Mouse (Mus musculus) kidney, postnatal 0 days (tissue): ENCODE results near the gene Gpr25. TPM values are rescaled to one million over a fixed set of nuclear protein-coding genes. Genes with fewer than 3 reads are reported as not detected.

Experiments
- ATAC-seq: fragments of 200-750 bp; cut with Nextera tagmentation; replicated peaks from 2 replicates; pipeline ENCODE4 v1.8.0; 2017; ENCODE audit warnings: low read depth, moderate number of reproducible peaks, moderate TSS enrichment, moderate library complexity; ENCODE audit not compliant: low FRiP score
- DNase-seq: peaks from one replicate; pipeline ENCODE4 v3.0.0-alpha.2; 2016; ENCODE audit warnings: low spot score
- H3K27ac ChIP-seq: fragments of 300-500 bp; sonication (generic); 2 replicates; pipeline ENCODE4 v1.5.1; 2014; ENCODE audit warnings: mild to moderate bottlenecking
- H3K27me3 ChIP-seq: fragments of 300-500 bp; sonication (generic); 2 replicates; pipeline ENCODE4 v1.6.1; 2014; ENCODE audit warnings: low read length, mixed read lengths; ENCODE audit not compliant: insufficient read depth
- H3K36me3 ChIP-seq: fragments of 300-500 bp; sonication (generic); 2 replicates; pipeline ENCODE4 v1.6.1; 2014; ENCODE audit warnings: low read length, mixed read lengths; ENCODE audit not compliant: insufficient read depth
- H3K4me1 ChIP-seq: fragments of 300-500 bp; sonication (generic); replicated peaks from 2 replicates; pipeline ENCODE4 v1.6.1; 2014; ENCODE audit warnings: antibody characterized with exemption, low read length, mixed read lengths; ENCODE audit not compliant: insufficient read depth
- H3K4me2 ChIP-seq: fragments of 300-500 bp; sonication (generic); 2 replicates; pipeline ENCODE4 v1.6.1; 2014; ENCODE audit warnings: mild to moderate bottlenecking, low read length, moderate library complexity, mixed read lengths
- H3K4me3 ChIP-seq: fragments of 300-500 bp; sonication (generic); replicated peaks from 2 replicates; pipeline ENCODE4 v1.5.1; 2014; ENCODE audit warnings: low read depth, low read length
- H3K9ac ChIP-seq: fragments of 300-500 bp; sonication (generic); 2 replicates; pipeline ENCODE4 v1.6.1; 2014; ENCODE audit warnings: low read depth, low read length
- H3K9me3 ChIP-seq: fragments of 300-500 bp; sonication (generic); replicated peaks from 2 replicates; pipeline ENCODE4 v1.6.1; 2016; ENCODE audit warnings: low read length, inconsistent platforms, mixed read lengths
- CTCF ChIP-seq: IDR thresholded peaks from 2 replicates; pipeline ENCODE4 v1.5.1; 2016; ENCODE audit warnings: antibody characterized with exemption, low read depth, mild to moderate bottlenecking, moderate library complexity
- WGBS: fragments of 180-500 bp; shearing (Covaris S2); extraction: QIAGEN DNeasy Blood & Tissue Kit; methylation state at CpG from one replicate; pipeline ENCODE4 v1.1.7; 2014; 5-methylcytosine and 5-hydroxymethylcytosine counted together
- polyA plus RNA-seq: library from polyadenylated mRNA; unstranded; fragments of >200 nt; fragmentation: Nextera tagmentation; extraction: Ambion mirVana; gene quantifications from 2 replicates; pipeline ENCODE4 v1.2.1, GENCODE M21; 2015

The Gpr25 gene
- polyA plus RNA-seq, result not detected in 2 replicates

- H3K27me3 ChIP-seq, result peaks cover 55% of the 10 kb centered on the region
- peaks cover 12% of the 10 kb centered on the region; the same call in 1 of the 2 replicates for H3K4me1 ChIP-seq
- DNase-seq (no peak), ATAC-seq (no peak; the same call in 1 of the 2 replicates)
- peak within 1 kb of the TSS; percentile 42 for H3K9ac ChIP-seq
- peak within 1 kb of the TSS; percentile 48 for H3K4me3 ChIP-seq
- H3K9me3 ChIP-seq, result no peaks in the 10 kb centered on the region
- no peak for TF ChIP-seq CTCF
- H3K27ac ChIP-seq, result no peak within 1 kb of the TSS
- H3K36me3 ChIP-seq, result no peaks in the 10 kb centered on the region
- 9% methylated on average over 28 of the region's 28 CpGs for WGBS
- H3K4me2 ChIP-seq, result peak within 1 kb of the TSS; percentile 92
These were observed at the start of gene Gpr25 for GRCm38 (mm10) chr1:136260635-136261238. Gpr25 (minus strand) TSS chr1:136260873.

- Histone ChIP-seq H3K4me3 (no peak overlapping the region), H3K36me3 (0 out of 2 replicates have a peak, but pooled peaks cover 1% of the 10 kb centered on the region), H3K27me3 (no peaks in the 10 kb centered on the region), H3K4me1 (no peaks in the 10 kb centered on the region), H3K9ac (no peak overlapping the region), H3K27ac (no peak overlapping the region), H3K4me2 (no peak overlapping the region), H3K9me3 (no peaks in the 10 kb centered on the region)
- ATAC-seq (no peak), DNase-seq (no peak)
- WGBS, result 85% methylated on average over 5 of the region's 5 CpGs
- no peak for TF ChIP-seq CTCF
These were observed 48.5 kb upstream of the Gpr25 start for GRCm38 (mm10) chr1:136309193-136309592.

- H3K4me2 ChIP-seq, result no peak overlapping the region
- 0 out of 2 replicates have a peak, but pooled peaks cover 2% of the 10 kb centered on the region for H3K36me3 ChIP-seq
- H3K27ac ChIP-seq, result no peak overlapping the region
- no peaks in the 10 kb centered on the region for H3K4me1 ChIP-seq
- peak; percentile 71 for TF ChIP-seq CTCF
- H3K9ac ChIP-seq, result no peak overlapping the region
- no peaks in the 10 kb centered on the region for H3K27me3 ChIP-seq
- ATAC-seq, result 0 out of 2 replicates have a peak, but pooled peaks have one; percentile 36
- 74% methylated on average over 3 of the region's 3 CpGs for WGBS
- no peaks in the 10 kb centered on the region for H3K9me3 ChIP-seq
- no peak overlapping the region for H3K4me3 ChIP-seq
- peak; percentile 63 for DNase-seq
These were observed 45.8 kb upstream of the Gpr25 start for GRCm38 (mm10) chr1:136306424-136306823.

GRCm38 (mm10) chr1:136293961-136294360, 33.3 kb upstream of the Gpr25 start:
- DNase-seq (no peak), ATAC-seq (no peak)
- Histone ChIP-seq H3K9ac (no peak overlapping the region), H3K27ac (no peak overlapping the region), H3K4me3 (no peak overlapping the region), H3K9me3 (no peaks in the 10 kb centered on the region), H3K4me2 (no peak overlapping the region), H3K4me1 (no peaks in the 10 kb centered on the region), H3K36me3 (no peaks in the 10 kb centered on the region), H3K27me3 (no peaks in the 10 kb centered on the region)
- no peak for TF ChIP-seq CTCF

GRCm38 (mm10) chr1:136289803-136290202, 29.1 kb upstream of the Gpr25 start:
- H3K27ac ChIP-seq, result no peak overlapping the region
- TF ChIP-seq CTCF, result peak; percentile 50
- H3K9me3 ChIP-seq, result no peaks in the 10 kb centered on the region
- WGBS, result 80% methylated on average over 1 of the region's 1 CpGs
- DNase-seq, result peak; percentile 18
- no peak overlapping the region for H3K4me3 ChIP-seq
- no peak overlapping the region for H3K9ac ChIP-seq
- no peaks in the 10 kb centered on the region for H3K27me3 ChIP-seq
- no peak overlapping the region for H3K4me2 ChIP-seq
- H3K36me3 ChIP-seq, result 0 out of 2 replicates have a peak, but pooled peaks cover 4% of the 10 kb centered on the region
- no peaks in the 10 kb centered on the region for H3K4me1 ChIP-seq
- ATAC-seq, result no peak

GRCm38 (mm10) chr1:136277366-136277765, 16.7 kb upstream of the Gpr25 start:
- Histone ChIP-seq H3K4me3 (no peak overlapping the region), H3K27ac (no peak overlapping the region), H3K27me3 (no peaks in the 10 kb centered on the region), H3K36me3 (peaks cover 53% of the 10 kb centered on the region), H3K4me1 (no peaks in the 10 kb centered on the region), H3K9ac (no peak overlapping the region), H3K9me3 (no peaks in the 10 kb centered on the region), H3K4me2 (no peak overlapping the region)
- TF ChIP-seq CTCF, result no peak
- ATAC-seq (no peak), DNase-seq (no peak)
- 92% methylated on average over 8 of the region's 8 CpGs for WGBS

GRCm38 (mm10) chr1:136268224-136268623, 7.6 kb upstream of the Gpr25 start:
- H3K4me2 ChIP-seq, result no peak overlapping the region
- no peak overlapping the region for H3K9ac ChIP-seq
- H3K36me3 ChIP-seq, result peaks cover 28% of the 10 kb centered on the region; the same call in 1 of the 2 replicates
- H3K4me1 ChIP-seq, result no peaks in the 10 kb centered on the region
- no peak for TF ChIP-seq CTCF
- no peak overlapping the region for H3K27ac ChIP-seq
- ATAC-seq, result no peak
- H3K9me3 ChIP-seq, result no peaks in the 10 kb centered on the region
- DNase-seq, result no peak
- H3K27me3 ChIP-seq, result no peaks in the 10 kb centered on the region
- no peak overlapping the region for H3K4me3 ChIP-seq
- 85% methylated on average over 7 of the region's 7 CpGs for WGBS
